Mouse (Mus musculus): ENCODE measurements around the gene Ifi27l2b.

Ifi27l2b gene

DNA sequence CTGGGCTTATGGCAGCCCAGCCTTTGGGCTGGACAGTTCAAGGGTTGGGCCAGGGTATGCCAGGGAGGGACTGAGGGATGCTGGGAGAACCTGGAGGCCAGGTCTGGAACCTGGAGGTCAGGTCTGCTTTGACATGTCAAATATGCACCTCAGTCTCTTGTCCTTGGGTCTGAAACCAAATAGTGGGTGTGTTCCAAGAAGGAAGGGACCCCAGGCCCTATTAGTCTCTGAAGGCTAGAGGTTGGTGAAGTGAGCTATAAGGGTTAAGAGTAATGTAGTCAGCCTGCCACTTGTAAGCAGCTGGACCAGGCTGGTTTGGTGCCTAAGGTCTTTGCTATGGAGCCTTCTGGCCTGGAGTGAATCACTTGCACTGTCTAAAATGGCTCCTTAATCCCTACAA is 22.2 kb downstream of the Ifi27l2b start:
- DNase-seq (ENCODE audit: low spot score) = no peak

- DNase-seq (ENCODE audit: low spot score) = no peak
Observed at GRCm38 (mm10) chr12:103433986-103434731, 22.9 kb downstream of the Ifi27l2b start, which contains the start of gene Ifi27. Gene Ifi27 (plus strand): TSS chr12:103434211.

GRCm38 (mm10) chr12:103433430-103433829 is 23.6 kb downstream of the Ifi27l2b start:
- no peak for DNase-seq (ENCODE audit: low spot score)

DNA sequence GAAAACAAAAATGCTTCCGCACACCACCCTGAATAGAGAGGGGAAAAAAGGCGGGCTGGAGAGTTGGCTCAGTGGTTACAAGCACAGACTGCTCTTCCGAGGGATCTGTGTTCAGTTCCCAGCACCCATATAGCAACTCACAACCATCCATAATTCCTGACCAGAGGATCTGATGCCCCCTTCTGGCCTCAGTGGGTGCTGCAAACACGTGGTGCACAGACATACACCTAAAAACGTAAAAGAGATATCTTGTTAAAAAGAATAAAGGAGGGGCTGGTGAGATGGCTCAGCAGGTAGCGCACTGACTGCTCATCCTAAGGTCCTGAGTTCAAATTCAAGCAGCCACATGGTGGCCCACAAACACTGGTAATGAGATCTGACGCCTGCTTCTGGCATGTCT is 30.3 kb downstream of the Ifi27l2b start:
- no peak for DNase-seq (ENCODE audit: low spot score)

DNA sequence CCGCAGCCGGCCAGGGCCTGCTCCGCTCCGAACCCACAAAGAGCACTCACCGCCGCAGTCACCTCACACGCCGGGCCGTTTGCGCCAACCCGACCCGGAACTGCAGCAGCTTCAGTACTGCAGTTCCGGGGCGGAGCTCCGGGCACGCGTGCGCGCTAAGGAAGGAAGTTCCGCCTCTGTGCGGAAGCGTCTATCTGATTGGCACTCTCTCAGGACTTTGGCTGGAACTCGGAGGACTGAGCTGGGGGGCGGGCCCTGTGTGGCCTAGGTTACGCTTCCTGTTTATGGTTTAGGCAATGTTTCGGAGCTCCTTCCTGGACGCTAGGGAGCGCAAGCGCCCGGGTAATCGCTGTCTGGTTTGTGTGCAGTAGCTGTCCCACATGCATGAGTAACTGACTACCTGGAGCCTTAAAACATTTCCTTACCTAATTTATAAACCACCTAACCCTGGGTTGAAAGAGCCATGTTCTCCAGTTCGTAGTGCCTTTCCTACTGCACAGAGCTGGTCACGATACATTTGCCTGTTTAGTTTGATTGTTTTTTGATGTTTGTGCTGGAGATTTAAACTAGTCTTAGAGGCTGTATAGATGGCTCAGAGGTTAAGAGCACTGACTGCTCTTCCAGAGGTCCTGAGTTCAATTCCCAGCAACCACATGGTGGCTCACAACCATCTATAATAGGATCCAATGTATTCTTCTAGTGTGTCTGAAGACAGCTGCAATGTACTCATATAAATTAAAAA is 31.1 kb downstream of the Ifi27l2b start, which contains the start of gene Ddx24:
Ddx24 (minus strand) TSS at position 102 of the 742 bp plus-strand sequence.
- DNase-seq (ENCODE audit: low spot score) = peak; percentile 97

- DNase-seq (ENCODE audit: low spot score) = peak; percentile 9
Observed at GRCm38 (mm10) chr12:103425016-103425728, 31.9 kb downstream of the Ifi27l2b start.

GRCm38 (mm10) chr12:103408144-103408543 is 48.9 kb downstream of the Ifi27l2b start:
- no peak for DNase-seq (ENCODE audit: low spot score)

- DNase-seq (ENCODE audit: low spot score) = no peak
Observed at GRCm38 (mm10) chr12:103407720-103408119, 49.3 kb downstream of the Ifi27l2b start, which contains the start of gene 9330161L09Rik. Gene 9330161L09Rik (minus strand): TSS chr12:103407820.

DNA sequence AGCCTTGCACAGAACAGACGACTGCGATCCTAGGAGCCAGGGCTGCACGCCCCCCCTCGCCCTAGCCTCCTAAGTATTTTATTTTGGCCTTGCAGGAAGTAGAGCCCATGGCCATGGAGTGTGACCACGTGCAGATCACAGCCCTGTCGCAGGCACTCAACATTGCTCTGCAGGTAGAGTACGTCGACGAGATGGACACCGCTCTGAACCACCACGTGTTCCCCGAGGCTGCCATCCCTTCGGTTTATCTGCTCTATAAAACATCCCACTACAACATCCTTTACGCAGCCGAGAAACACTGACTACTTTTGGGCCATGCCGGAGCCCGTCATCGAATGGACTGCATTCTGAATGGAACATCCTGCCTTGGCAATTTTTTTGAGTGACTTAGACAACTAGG is 52.9 kb downstream of the Ifi27l2b start:
- DNase-seq (ENCODE audit: low spot score) = no peak

Measured in embryo, embryonic 10 days (tissue).